Mouse (Mus musculus): Measurements from ENCODE around the gene Ttf1. TPM values are rescaled to one million over a fixed set of nuclear protein-coding genes. Genes with fewer than 3 reads are reported as not detected.

Gene Ttf1
- 10.2 and 12.2 TPM in 2 replicates for polyA plus RNA-seq (2016; fragmentation: Nextera tagmentation; extraction: Ambion mirVana)

DNA sequence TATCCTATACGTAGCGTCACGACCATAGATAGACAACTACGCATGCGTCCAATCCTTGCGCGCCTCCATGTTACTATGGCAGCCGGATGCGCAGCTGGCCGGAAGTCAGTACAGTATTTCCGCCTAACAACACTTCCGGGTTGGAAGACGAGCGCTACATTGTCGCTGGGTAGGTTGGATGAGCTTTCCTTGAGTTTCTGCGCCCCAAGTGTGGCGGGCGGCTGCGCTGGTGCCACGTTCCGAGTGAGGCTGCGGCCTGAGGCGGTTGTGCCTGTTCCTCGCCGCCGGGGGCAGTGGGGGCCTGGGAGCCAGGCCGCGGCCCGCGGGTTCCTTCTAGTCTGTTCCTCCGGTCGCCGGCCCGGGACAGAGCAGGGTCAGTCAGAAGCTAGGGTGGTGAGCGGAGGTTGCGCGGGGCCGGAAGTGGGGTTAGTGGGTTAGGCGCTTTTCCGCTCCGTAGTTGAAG lies at the start of gene Ttf1:
Gene Ttf1 (plus strand): TSS at position 128 of the 463 bp plus-strand sequence.
- Histone ChIP-seq H3K27ac (peak within 1 kb of the TSS; percentile 93), H3K27me3 (ENCODE audit: insufficient read depth, poor library complexity, severe bottlenecking) (peaks cover 32% of the 10 kb centered on the region), H3K4me3 (peak within 1 kb of the TSS; percentile 95), H3K9me3 (no peaks in the 10 kb centered on the region), H3K36me3 (peaks cover 8% of the 10 kb centered on the region), H3K4me1 (replicated peaks) (peaks cover 21% of the 10 kb centered on the region)
- DNase-seq (ENCODE audit: low spot score) = peak; percentile 94
- WGBS = under 1% methylated on average over 41 of the region's 41 CpGs

DNA sequence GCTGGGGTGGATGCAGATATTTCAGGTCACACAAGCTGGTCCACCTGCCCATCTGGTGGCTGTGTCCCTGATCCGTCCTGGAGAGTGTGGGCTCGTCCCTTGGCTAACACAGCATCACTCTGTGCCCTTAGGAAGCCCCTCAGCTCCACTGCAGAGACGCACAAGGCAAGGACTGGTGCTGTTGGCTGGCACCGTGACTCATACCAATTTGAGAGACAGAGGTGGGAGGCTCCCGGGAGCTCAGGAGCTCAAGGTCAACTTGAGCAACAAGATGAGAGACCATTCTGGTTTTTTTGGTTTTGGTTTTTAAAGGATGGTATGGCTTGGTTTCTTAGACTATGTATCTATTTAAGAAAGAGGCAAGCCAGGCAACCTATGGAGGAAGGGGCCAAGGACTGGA lies 47.5 kb upstream of the Ttf1 start:
- Histone ChIP-seq H3K27me3 (ENCODE audit: insufficient read depth, poor library complexity, severe bottlenecking) (peaks cover 80% of the 10 kb centered on the region), H3K9me3 (no peaks in the 10 kb centered on the region), H3K27ac (no peak overlapping the region), H3K4me3 (no peak overlapping the region), H3K4me1 (replicated peaks) (peaks cover 51% of the 10 kb centered on the region), H3K36me3 (no peaks in the 10 kb centered on the region)
- no peak for DNase-seq (ENCODE audit: low spot score)
- 85% methylated on average over 5 of the region's 5 CpGs for WGBS

DNA sequence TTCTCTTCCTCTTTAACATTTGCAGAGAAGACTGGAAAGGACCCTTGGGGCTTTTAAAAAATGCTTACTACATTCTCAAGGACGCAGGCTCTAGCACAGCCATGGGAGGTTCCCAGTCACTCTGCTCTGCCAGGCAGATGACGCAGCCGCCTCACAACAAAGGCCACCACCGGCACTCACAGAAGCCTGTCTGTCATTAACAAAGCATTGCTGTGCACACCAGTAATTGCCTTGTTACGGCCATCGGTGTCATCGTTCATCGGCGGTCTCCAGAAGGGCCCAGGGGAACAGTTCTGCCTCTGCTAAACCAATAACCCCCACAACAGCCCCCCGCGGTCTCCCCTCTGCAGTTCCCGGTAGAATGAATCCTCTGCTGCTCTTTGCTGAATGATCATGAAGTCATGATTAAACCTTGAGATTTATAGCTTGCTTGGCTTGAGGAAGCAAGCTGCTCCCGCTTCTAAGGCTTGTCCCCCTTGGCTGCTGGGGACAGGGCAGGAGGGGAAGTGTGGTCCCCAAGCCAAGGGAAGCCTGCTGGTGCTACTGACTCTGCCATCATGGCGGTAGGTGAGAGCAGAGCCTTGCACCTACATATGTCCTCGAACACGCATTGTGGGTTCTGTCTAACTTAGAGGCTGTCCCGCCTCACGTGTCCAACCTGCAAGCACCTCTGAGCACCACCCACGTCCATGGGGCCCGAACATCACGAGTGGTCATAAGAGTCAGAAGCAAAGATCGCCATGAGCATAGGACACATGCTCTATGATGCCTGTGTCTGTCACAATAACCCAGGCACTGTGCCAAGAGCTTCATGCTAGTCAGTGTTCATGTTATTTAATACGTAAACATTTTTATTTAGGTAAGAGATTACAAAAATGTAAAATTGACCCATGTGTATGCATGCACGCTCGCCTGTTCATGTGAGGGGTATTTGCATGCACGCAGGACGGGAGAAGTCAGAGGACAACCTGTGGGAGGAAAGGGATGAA lies 43.2 kb upstream of the Ttf1 start:
- Histone ChIP-seq H3K4me1 (replicated peaks) (peaks cover 38% of the 10 kb centered on the region), H3K36me3 (no peaks in the 10 kb centered on the region), H3K27me3 (ENCODE audit: insufficient read depth, poor library complexity, severe bottlenecking) (peaks cover 48% of the 10 kb centered on the region), H3K4me3 (peak overlapping the region; percentile 22), H3K27ac (peak overlapping the region; percentile 81), H3K9me3 (no peaks in the 10 kb centered on the region)
- peak; percentile 81 for DNase-seq (ENCODE audit: low spot score)
- 48% methylated on average over 27 of the region's 27 CpGs for WGBS

DNA sequence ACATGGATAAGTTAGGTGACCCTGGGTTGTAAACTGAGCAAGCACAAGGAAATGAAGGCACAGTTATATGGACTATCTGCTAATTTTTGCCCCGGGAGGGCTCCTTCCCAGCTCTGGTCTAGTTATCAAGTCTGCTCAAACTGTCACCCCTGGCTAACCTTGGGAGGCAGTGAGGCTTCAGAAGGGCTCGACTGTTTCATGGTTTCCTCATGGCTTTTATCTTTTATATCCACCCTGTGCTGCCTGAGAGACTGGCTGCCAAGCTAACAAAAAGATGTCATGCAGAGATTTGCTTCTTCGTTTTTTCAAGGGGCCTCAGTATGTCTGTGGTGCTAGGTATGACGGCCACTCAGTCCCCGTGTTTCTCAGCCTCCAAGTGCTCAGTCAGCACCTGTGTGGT lies 41.4 kb upstream of the Ttf1 start:
- Histone ChIP-seq H3K4me3 (no peak overlapping the region), H3K4me1 (replicated peaks) (peaks cover 38% of the 10 kb centered on the region), H3K27me3 (ENCODE audit: insufficient read depth, poor library complexity, severe bottlenecking) (peaks cover 42% of the 10 kb centered on the region), H3K36me3 (no peaks in the 10 kb centered on the region), H3K27ac (peak overlapping the region; percentile 12; the same call in 1 of the 2 replicates), H3K9me3 (no peaks in the 10 kb centered on the region)
- WGBS = 43% methylated on average over 5 of the region's 5 CpGs
- DNase-seq (ENCODE audit: low spot score) = no peak

DNA sequence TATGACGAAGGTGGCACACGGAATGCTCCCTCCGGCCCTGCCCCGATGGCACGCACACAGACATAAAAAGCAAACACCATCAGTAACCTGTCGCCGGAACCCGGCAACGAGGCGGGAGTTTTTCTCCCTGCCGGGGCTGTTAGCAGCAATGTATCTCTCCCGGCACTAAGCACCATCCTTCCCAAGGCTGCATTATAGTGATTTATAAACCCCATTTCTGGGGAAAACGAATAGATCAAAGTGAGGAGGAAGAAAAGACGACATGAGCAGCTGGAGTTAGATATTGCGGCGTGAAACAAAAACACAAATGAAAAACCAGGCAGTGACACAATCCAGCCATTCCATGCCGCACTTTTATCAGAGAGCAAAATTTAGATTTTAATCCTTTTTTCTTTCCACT lies 39.0 kb upstream of the Ttf1 start:
- Histone ChIP-seq H3K4me1 (replicated peaks) (peaks cover 28% of the 10 kb centered on the region), H3K4me3 (no peak overlapping the region), H3K36me3 (no peaks in the 10 kb centered on the region), H3K9me3 (no peaks in the 10 kb centered on the region), H3K27me3 (ENCODE audit: insufficient read depth, poor library complexity, severe bottlenecking) (peaks cover 22% of the 10 kb centered on the region), H3K27ac (no peak overlapping the region)
- WGBS = 84% methylated on average over 17 of the region's 17 CpGs
- DNase-seq (ENCODE audit: low spot score) = no peak

DNA sequence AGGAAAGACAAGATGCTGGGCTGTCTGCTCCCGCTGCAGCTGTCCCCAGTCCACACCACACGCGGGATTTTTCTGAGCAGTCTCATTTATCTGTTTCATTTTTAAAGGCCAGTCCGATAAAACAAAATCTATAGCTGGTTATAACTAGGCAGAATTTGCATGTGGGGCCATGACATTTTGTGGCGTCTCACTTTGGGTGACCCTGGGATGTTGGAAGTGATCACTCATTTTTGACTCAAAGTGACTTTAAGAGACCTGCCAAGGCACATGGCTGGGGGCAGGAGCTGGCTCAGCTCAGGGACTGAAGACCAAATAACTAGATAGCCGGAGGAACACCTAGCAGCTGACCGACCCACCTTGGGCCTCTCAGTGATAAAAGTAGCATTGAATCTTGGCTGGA lies 37.1 kb upstream of the Ttf1 start:
- peaks cover 19% of the 10 kb centered on the region for H3K27me3 ChIP-seq (ENCODE audit: insufficient read depth, poor library complexity, severe bottlenecking)
- WGBS = 90% methylated on average over 7 of the region's 7 CpGs

DNA sequence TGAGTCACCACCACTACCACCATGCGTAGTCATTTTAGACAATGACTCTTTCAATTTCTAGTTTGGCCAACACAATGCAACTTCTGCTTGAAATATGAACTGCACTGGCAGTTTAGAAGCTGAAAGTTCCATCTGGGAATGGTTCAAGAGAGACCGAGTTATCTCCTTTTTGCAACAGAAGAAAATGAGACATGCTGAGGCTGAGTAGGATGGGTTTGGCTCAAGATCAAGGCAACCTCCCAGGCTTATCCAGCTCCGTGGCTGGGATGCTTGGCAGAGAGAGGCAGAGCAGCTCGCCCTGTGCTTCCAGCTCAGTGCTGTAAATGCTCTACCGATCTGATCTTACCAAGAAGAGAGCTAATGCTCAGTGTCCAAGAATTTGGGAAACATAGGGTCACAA lies 34.8 kb upstream of the Ttf1 start:
- H3K27me3 ChIP-seq (ENCODE audit: insufficient read depth, poor library complexity, severe bottlenecking) = peaks cover 26% of the 10 kb centered on the region
- no peak for DNase-seq (ENCODE audit: low spot score)
- H3K36me3 ChIP-seq = no peaks in the 10 kb centered on the region
- no peak overlapping the region for H3K27ac ChIP-seq
- no peak overlapping the region for H3K4me3 ChIP-seq
- H3K4me1 ChIP-seq (replicated peaks) = 0 out of 2 replicates have a peak, but pooled peaks cover 2% of the 10 kb centered on the region
- H3K9me3 ChIP-seq = no peaks in the 10 kb centered on the region
- 89% methylated on average over 5 of the region's 5 CpGs for WGBS

More for the DNA sequence above, 37.1 kb upstream of the Ttf1 start:
- no peak for DNase-seq (ENCODE audit: low spot score)
- Histone ChIP-seq H3K4me1 (replicated peaks) (peaks cover 10% of the 10 kb centered on the region), H3K27ac (no peak overlapping the region), H3K4me3 (no peak overlapping the region), H3K9me3 (no peaks in the 10 kb centered on the region), H3K36me3 (no peaks in the 10 kb centered on the region)

DNA sequence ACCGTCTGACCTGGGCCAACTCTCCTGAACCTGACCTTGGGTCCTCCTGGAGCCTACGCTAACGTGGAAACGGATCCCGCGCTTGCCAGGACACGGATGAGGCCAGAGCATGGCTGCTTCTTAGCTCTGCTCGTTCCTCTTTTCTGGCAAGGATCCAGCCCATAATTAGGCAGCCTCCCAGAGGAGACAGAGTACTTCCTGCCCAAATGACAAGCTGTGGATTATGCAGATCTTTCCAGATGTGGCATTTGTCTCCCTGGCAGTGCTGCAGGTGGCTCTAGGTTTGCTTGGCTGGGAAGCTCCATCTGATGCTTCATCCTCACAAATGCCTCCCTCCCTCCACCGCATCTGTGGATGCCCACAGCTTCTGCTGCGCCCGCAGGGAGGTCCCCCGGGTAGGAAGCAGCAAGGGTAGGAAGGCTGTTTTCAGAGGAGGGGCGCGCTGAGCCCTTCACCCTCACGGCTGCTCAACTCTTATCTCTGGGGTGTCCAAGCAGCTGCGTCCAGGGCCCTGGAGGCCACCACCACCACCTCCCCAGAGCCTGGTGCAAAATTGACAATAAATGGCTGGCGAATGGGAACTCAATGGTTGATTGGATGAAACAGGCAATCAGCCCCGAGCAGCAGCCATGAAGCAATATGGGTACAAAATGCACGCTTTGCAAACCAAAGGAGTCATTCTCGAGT lies 29.9 kb upstream of the Ttf1 start:
- Histone ChIP-seq H3K36me3 (no peaks in the 10 kb centered on the region), H3K4me1 (replicated peaks) (peaks cover 13% of the 10 kb centered on the region), H3K9me3 (no peaks in the 10 kb centered on the region), H3K4me3 (no peak overlapping the region), H3K27ac (no peak overlapping the region), H3K27me3 (ENCODE audit: insufficient read depth, poor library complexity, severe bottlenecking) (peaks cover 56% of the 10 kb centered on the region)
- DNase-seq (ENCODE audit: low spot score) = no peak
- 59% methylated on average over 20 of the region's 20 CpGs for WGBS

DNA sequence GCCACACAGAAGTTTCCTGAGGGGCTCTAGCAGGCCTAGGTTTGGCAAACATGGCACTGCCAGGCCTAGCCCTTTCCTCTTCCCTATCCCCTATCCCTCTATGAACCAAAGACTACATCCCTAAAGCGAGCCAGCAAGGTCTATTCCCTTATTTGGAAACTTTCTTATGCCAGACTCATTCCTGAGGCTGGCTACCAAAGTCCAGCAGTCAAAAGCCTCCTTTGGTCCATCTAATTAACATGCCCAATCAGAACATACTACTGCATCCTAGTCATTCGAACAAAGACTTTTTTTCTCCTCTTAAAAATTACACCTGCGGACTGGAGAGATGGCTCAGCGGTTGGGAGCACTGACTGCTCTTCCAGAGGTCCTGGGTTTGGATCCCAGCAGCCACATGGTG lies 28.1 kb upstream of the Ttf1 start:
- WGBS = 91% methylated on average over 4 of the region's 4 CpGs

DNA sequence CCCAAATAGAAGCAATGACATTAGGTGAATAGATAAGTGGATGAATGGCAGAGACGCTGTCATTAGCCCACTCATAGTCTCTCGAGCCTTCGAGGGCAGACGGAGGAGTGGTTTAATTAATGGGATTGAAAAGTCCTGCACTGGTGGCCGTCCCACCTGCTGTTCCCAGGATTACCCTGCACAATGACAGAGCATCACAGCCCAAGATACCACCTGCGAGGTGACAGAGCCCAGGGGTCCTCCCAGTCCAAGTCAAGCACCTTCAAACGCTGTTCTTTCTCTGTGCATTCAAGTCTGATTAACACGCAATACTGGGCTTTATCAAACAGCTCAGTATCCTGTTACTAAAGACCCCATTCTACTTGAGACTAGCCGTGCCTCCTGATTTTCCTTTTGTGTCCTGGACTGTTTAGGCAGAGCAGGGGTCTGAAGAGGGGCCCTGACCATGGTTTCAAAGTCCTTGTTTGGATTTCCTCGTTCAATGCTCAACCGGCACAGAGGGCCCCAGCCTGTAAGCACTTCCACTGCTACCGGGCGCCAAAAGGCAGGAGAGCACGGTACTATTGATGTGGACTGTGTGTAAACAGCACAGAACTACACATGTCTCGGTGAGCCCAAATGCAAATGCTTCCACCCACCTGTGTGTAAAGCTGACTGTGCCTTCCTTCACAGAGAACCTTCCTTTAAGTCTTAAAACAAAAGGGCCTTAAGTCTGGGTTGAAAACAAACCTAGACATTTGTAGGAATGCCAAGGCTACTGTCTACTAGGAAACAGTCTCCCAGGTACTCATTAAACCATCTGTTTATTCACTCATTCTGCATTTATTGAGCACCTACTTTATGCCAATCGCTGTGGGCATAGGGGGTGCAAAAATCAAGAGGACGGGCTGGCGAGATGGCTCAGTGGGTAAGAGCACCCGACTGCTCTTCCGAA lies 25.3 kb upstream of the Ttf1 start:
- Histone ChIP-seq H3K27me3 (ENCODE audit: insufficient read depth, poor library complexity, severe bottlenecking) (peaks cover 86% of the 10 kb centered on the region), H3K9me3 (no peaks in the 10 kb centered on the region), H3K4me1 (replicated peaks) (peaks cover 14% of the 10 kb centered on the region), H3K27ac (no peak overlapping the region), H3K36me3 (no peaks in the 10 kb centered on the region), H3K4me3 (no peak overlapping the region)
- 42% methylated on average over 20 of the region's 20 CpGs for WGBS
- no peak for DNase-seq (ENCODE audit: low spot score)

More for the DNA sequence above, 28.1 kb upstream of the Ttf1 start:
- no peaks in the 10 kb centered on the region for H3K9me3 ChIP-seq
- H3K4me1 ChIP-seq (replicated peaks) = peaks cover 13% of the 10 kb centered on the region
- no peaks in the 10 kb centered on the region for H3K36me3 ChIP-seq
- peaks cover 69% of the 10 kb centered on the region for H3K27me3 ChIP-seq (ENCODE audit: insufficient read depth, poor library complexity, severe bottlenecking)
- DNase-seq (ENCODE audit: low spot score) = no peak
- H3K27ac ChIP-seq = no peak overlapping the region
- H3K4me3 ChIP-seq = no peak overlapping the region

DNA sequence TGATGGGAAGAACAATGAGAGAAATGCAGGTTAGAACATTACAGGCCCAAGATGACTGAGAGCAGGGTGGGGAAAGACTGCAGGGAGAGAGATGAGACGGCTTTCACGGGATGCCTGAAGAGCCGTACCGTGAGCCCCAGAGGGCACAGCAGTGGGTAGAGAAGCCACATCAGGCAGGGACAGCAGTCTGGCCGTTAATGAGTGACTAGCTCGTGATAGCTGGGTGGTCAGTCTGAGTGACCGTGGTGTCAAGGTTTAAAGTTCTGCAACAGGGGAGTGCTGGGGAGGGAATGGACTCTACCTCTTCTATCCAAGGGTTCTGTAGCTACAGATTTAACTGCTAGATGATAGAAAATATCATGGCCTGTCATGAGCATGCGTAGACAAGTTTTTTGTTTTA lies 24.4 kb upstream of the Ttf1 start:
- no peak overlapping the region for H3K4me3 ChIP-seq
- H3K36me3 ChIP-seq = no peaks in the 10 kb centered on the region
- H3K4me1 ChIP-seq (replicated peaks) = peaks cover 23% of the 10 kb centered on the region
- no peaks in the 10 kb centered on the region for H3K9me3 ChIP-seq
- WGBS = 62% methylated on average over 8 of the region's 8 CpGs
- no peak overlapping the region for H3K27ac ChIP-seq
- DNase-seq (ENCODE audit: low spot score) = no peak
- peaks cover 86% of the 10 kb centered on the region for H3K27me3 ChIP-seq (ENCODE audit: insufficient read depth, poor library complexity, severe bottlenecking)

DNA sequence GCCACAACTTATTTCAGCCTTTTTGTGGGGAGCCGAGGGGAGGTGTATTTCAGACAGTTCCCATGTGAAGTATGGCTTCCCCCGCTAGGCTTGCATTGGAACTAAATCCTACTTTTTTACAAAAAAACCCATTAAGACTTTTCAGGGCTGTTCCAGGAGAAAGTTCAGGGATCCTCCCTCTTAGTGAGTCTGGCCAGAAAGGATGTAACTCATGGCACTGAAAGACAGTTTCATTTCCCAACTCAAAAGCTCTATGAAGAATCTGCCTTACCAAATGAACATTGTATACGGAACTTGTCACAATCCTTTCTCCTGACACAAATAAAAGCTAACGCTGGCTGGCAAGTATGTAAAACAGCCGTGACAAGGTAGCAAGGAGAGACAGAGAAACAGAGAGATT lies 20.3 kb upstream of the Ttf1 start:
- Histone ChIP-seq H3K9me3 (no peaks in the 10 kb centered on the region), H3K4me3 (no peak overlapping the region), H3K4me1 (replicated peaks) (peaks cover 31% of the 10 kb centered on the region), H3K27ac (no peak overlapping the region), H3K27me3 (ENCODE audit: insufficient read depth, poor library complexity, severe bottlenecking) (peaks cover 94% of the 10 kb centered on the region), H3K36me3 (no peaks in the 10 kb centered on the region)
- no peak for DNase-seq (ENCODE audit: low spot score)
- WGBS = 28% methylated on average over 5 of the region's 5 CpGs

All from hindbrain, embryonic 10.5 days (tissue).